Mouse (Mus musculus) neural tube, embryonic 14.5 days (tissue): ENCODE measurements at regions not wholly inside any gene's neighbourhood (a gene's known extent, or its start where the extent isn't known, plus 50 kb on each side); places are given as distances from the start of the nearest gene placed in this dataset.

Experiments
- ATAC-seq: fragments of 200-750 bp; cut with Nextera tagmentation; 2 replicates; pipeline ENCODE4 v1.8.0; 2017; ENCODE audit warnings: low read depth, mild to moderate bottlenecking, moderate TSS enrichment, moderate library complexity
- H3K27ac ChIP-seq: fragments of 300-500 bp; sonication (generic); 2 replicates; pipeline ENCODE4 v1.5.1; 2014; ENCODE audit warnings: low read depth, mild to moderate bottlenecking, control low read depth, low read length, moderate library complexity, mixed read lengths
- H3K27me3 ChIP-seq: fragments of 300-500 bp; sonication (generic); 2 replicates; pipeline ENCODE4 v1.6.1; 2014; ENCODE audit warnings: low read length; ENCODE audit not compliant: control insufficient read depth, insufficient read depth
- H3K36me3 ChIP-seq: fragments of 300-500 bp; sonication (generic); 2 replicates; pipeline ENCODE4 v1.6.1; 2014; ENCODE audit warnings: low read length, mixed read lengths; ENCODE audit not compliant: control insufficient read depth, insufficient read depth
- H3K4me1 ChIP-seq: fragments of 300-500 bp; sonication (generic); 2 replicates; pipeline ENCODE4 v1.6.1; 2014; ENCODE audit warnings: low read length; ENCODE audit not compliant: control insufficient read depth, insufficient read depth
- H3K4me2 ChIP-seq: fragments of 300-500 bp; sonication (generic); 2 replicates; pipeline ENCODE4 v1.6.1; 2014; ENCODE audit warnings: mild to moderate bottlenecking, low read depth, low read length, control low read depth
- H3K4me3 ChIP-seq: fragments of 300-500 bp; sonication (generic); 2 replicates; pipeline ENCODE4 v1.5.1; 2014; ENCODE audit warnings: low read depth, low read length, control low read depth, mixed read lengths
- H3K9ac ChIP-seq: fragments of 300-500 bp; sonication (generic); replicated peaks from 2 replicates; pipeline ENCODE4 v1.6.1; 2014; ENCODE audit warnings: low read depth, mild to moderate bottlenecking, control low read depth, low read length, mixed read lengths
- H3K9me3 ChIP-seq: fragments of 300-500 bp; sonication (generic); 2 replicates; pipeline ENCODE4 v1.6.1; 2016; ENCODE audit warnings: low read length; ENCODE audit not compliant: control insufficient read depth
- WGBS: fragments of 180-500 bp; shearing (Covaris S2); extraction: QIAGEN DNeasy Blood & Tissue Kit; methylation state at CpG from one replicate; pipeline ENCODE4 v1.1.7; 2014; 5-methylcytosine and 5-hydroxymethylcytosine counted together

- Histone ChIP-seq H3K27ac (no peak overlapping the region), H3K4me1 (no peaks in the 10 kb centered on the region), H3K9me3 (no peaks in the 10 kb centered on the region), H3K4me3 (no peak overlapping the region), H3K36me3 (no peaks in the 10 kb centered on the region), H3K9ac (no peak overlapping the region), H3K4me2 (no peak overlapping the region), H3K27me3 (no peaks in the 10 kb centered on the region)
- 85% methylated on average over 7 of the region's 7 CpGs for WGBS
- no peak for ATAC-seq
These were observed 207.7 kb upstream of the Mki67 start for GRCm38 (mm10) chr7:135923876-135924275.

GRCm38 (mm10) chr7:135924641-135925040 lies 208.5 kb upstream of the Mki67 start:
- H3K27me3 ChIP-seq: no peaks in the 10 kb centered on the region
- no peak overlapping the region for H3K9ac ChIP-seq
- H3K27ac ChIP-seq: 0 out of 2 replicates have a peak overlapping the region, but pooled peaks have one; percentile 22
- H3K4me2 ChIP-seq: no peak overlapping the region
- H3K4me3 ChIP-seq: no peak overlapping the region
- ATAC-seq: no peak
- H3K4me1 ChIP-seq: no peaks in the 10 kb centered on the region
- no peaks in the 10 kb centered on the region for H3K9me3 ChIP-seq
- WGBS: 63% methylated on average over 4 of the region's 4 CpGs
- no peaks in the 10 kb centered on the region for H3K36me3 ChIP-seq

- Histone ChIP-seq H3K4me2 (no peak overlapping the region), H3K4me3 (no peak overlapping the region), H3K36me3 (no peaks in the 10 kb centered on the region), H3K4me1 (no peaks in the 10 kb centered on the region), H3K27ac (no peak overlapping the region), H3K9me3 (no peaks in the 10 kb centered on the region), H3K27me3 (no peaks in the 10 kb centered on the region), H3K9ac (no peak overlapping the region)
- ATAC-seq: no peak
- WGBS: 88% methylated on average over 1 of the region's 1 CpGs
These were observed 213.9 kb upstream of the Mki67 start for GRCm38 (mm10) chr7:135930091-135930490.

- Histone ChIP-seq H3K4me3 (no peak overlapping the region), H3K36me3 (no peaks in the 10 kb centered on the region), H3K9ac (no peak overlapping the region), H3K9me3 (no peaks in the 10 kb centered on the region), H3K27ac (no peak overlapping the region), H3K4me1 (no peaks in the 10 kb centered on the region), H3K4me2 (no peak overlapping the region), H3K27me3 (no peaks in the 10 kb centered on the region)
- 73% methylated on average over 5 of the region's 5 CpGs for WGBS
- no peak for ATAC-seq
These were observed 216.5 kb upstream of the Mki67 start for GRCm38 (mm10) chr7:135932595-135933175.

- 76% methylated on average over 1 of the region's 1 CpGs for WGBS
- Histone ChIP-seq H3K4me1 (no peaks in the 10 kb centered on the region), H3K27me3 (no peaks in the 10 kb centered on the region), H3K4me2 (no peak overlapping the region), H3K9ac (no peak overlapping the region), H3K9me3 (no peaks in the 10 kb centered on the region), H3K27ac (no peak overlapping the region), H3K36me3 (no peaks in the 10 kb centered on the region), H3K4me3 (no peak overlapping the region)
- no peak for ATAC-seq
These were observed 219.0 kb upstream of the Mki67 start for GRCm38 (mm10) chr7:135935180-135935579.

GRCm38 (mm10) chr7:135937465-135937864 lies 221.3 kb upstream of the Mki67 start:
- Histone ChIP-seq H3K9ac (no peak overlapping the region), H3K9me3 (no peaks in the 10 kb centered on the region), H3K4me2 (no peak overlapping the region), H3K27me3 (no peaks in the 10 kb centered on the region), H3K4me3 (no peak overlapping the region), H3K36me3 (no peaks in the 10 kb centered on the region), H3K27ac (no peak overlapping the region), H3K4me1 (no peaks in the 10 kb centered on the region)
- WGBS: 88% methylated on average over 3 of the region's 3 CpGs
- no peak for ATAC-seq

- WGBS: 74% methylated on average over 5 of the region's 5 CpGs
- Histone ChIP-seq H3K4me3 (no peak overlapping the region), H3K27ac (no peak overlapping the region), H3K36me3 (no peaks in the 10 kb centered on the region), H3K4me2 (no peak overlapping the region), H3K4me1 (no peaks in the 10 kb centered on the region), H3K9ac (no peak overlapping the region), H3K9me3 (no peaks in the 10 kb centered on the region), H3K27me3 (no peaks in the 10 kb centered on the region)
- ATAC-seq: no peak
These were observed 223.2 kb upstream of the Mki67 start for GRCm38 (mm10) chr7:135939341-135939740.

GRCm38 (mm10) chr7:135942826-135943225 lies 226.7 kb upstream of the Mki67 start:
- H3K9ac ChIP-seq: no peak overlapping the region
- H3K36me3 ChIP-seq: no peaks in the 10 kb centered on the region
- no peaks in the 10 kb centered on the region for H3K27me3 ChIP-seq
- H3K9me3 ChIP-seq: no peaks in the 10 kb centered on the region
- no peak overlapping the region for H3K4me3 ChIP-seq
- no peak overlapping the region for H3K27ac ChIP-seq
- WGBS: 70% methylated on average over 2 of the region's 2 CpGs
- no peak for ATAC-seq
- H3K4me1 ChIP-seq: no peaks in the 10 kb centered on the region
- no peak overlapping the region for H3K4me2 ChIP-seq

GRCm38 (mm10) chr7:135946071-135946646 lies 230.0 kb upstream of the Mki67 start:
- ATAC-seq: no peak
- Histone ChIP-seq H3K27me3 (no peaks in the 10 kb centered on the region), H3K4me3 (no peak overlapping the region), H3K4me2 (no peak overlapping the region), H3K27ac (no peak overlapping the region), H3K4me1 (no peaks in the 10 kb centered on the region), H3K9me3 (no peaks in the 10 kb centered on the region), H3K36me3 (no peaks in the 10 kb centered on the region), H3K9ac (no peak overlapping the region)
- WGBS: 83% methylated on average over 5 of the region's 5 CpGs
